Mouse (Mus musculus): ENCODE results near the gene Ttll8.

Ttll8 gene

GRCm38 (mm10) chr15:88921131-88921991, 32.9 kb downstream of the Ttll8 start:
- peak in 1 of 2 experiments; percentile 12 for DNase-seq

- DNase-seq, result no peak
Observed at GRCm38 (mm10) chr15:88920065-88920464, 34.2 kb downstream of the Ttll8 start.

- no peak for DNase-seq
Observed at GRCm38 (mm10) chr15:88919328-88919727, 34.9 kb downstream of the Ttll8 start.

- no peak for DNase-seq
Observed at GRCm38 (mm10) chr15:88917126-88917525, 37.1 kb downstream of the Ttll8 start.

- no peak for DNase-seq
Observed at GRCm38 (mm10) chr15:88916366-88916765, 37.9 kb downstream of the Ttll8 start.

GRCm38 (mm10) chr15:88915046-88915445, 39.2 kb downstream of the Ttll8 start:
- DNase-seq, result no peak

- DNase-seq, result no peak
Observed at GRCm38 (mm10) chr15:88906347-88906746, 47.9 kb downstream of the Ttll8 start.

GRCm38 (mm10) chr15:88904056-88904811, 50.0 kb downstream of the Ttll8 start:
- DNase-seq, result no peak

GRCm38 (mm10) chr15:88903086-88903485, 51.1 kb downstream of the Ttll8 start:
- no peak for DNase-seq

- no peak for DNase-seq
Observed at GRCm38 (mm10) chr15:88902200-88902875, 51.9 kb downstream of the Ttll8 start.

GRCm38 (mm10) chr15:88896341-88896980, 57.8 kb downstream of the Ttll8 start:
- DNase-seq, result no peak

GRCm38 (mm10) chr15:88895891-88896290, 58.3 kb downstream of the Ttll8 start:
- no peak for DNase-seq

- DNase-seq, result no peak
Observed at GRCm38 (mm10) chr15:88895119-88895518, 59.1 kb downstream of the Ttll8 start.

GRCm38 (mm10) chr15:88892876-88893275, 61.3 kb downstream of the Ttll8 start:
- no peak for DNase-seq

GRCm38 (mm10) chr15:88892252-88892651, 62.0 kb downstream of the Ttll8 start:
- no peak for DNase-seq

- DNase-seq, result no peak
Observed at GRCm38 (mm10) chr15:88891676-88892040, 62.6 kb downstream of the Ttll8 start.

GRCm38 (mm10) chr15:88890751-88891675, 63.2 kb downstream of the Ttll8 start:
- DNase-seq, result peak; percentile 32 to 48

- no peak for DNase-seq
Observed at GRCm38 (mm10) chr15:88889994-88890393, 64.2 kb downstream of the Ttll8 start.

GRCm38 (mm10) chr15:88889032-88889431, 65.2 kb downstream of the Ttll8 start:
- DNase-seq, result no peak

GRCm38 (mm10) chr15:88885376-88885775, 68.8 kb downstream of the Ttll8 start:
- no peak for DNase-seq

GRCm38 (mm10) chr15:88883342-88883741, 70.9 kb downstream of the Ttll8 start:
- DNase-seq, result no peak

- no peak for DNase-seq
Observed at GRCm38 (mm10) chr15:88882851-88883250, 71.4 kb downstream of the Ttll8 start.
